Mouse (Mus musculus): ENCODE results near the gene St6gal1.

Gene St6gal1

DNA sequence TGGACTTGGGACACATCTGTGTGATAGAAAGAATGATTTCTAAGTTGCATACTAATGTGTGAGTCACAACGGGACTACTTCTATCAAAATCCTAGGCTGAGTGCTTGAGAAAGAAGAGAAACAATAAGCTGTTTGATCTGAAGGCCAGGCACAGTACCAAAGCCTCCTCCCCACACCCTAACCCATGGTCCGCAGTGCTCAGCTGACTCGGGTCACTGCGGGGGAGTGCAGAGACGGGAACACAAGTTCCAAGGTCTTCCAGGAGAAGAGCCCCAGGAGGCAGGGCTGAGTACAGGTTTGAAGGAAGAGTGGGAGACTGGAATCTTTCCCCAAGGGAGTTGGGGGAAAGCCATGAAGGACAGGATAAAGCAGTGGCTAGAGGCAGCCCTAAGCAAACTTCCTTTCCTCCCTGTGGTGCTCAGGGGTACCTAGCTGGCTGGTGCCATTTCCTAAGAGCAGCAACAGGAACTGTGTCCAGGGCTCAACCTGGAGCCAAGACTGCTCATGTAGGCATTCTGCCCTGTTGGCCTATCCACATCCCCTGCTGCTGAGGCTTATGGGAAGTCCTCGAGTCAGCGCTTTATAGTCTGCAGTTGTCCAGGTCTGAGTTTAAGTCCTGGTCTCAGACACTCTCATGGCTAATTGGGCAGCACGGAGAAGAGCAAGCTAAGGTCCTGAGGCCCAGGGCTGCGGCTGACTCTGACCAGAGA lies 48.1 kb downstream of the St6gal1 start:
- no peak for DNase-seq (ENCODE audit: low spot score in 2 of 2)

DNA sequence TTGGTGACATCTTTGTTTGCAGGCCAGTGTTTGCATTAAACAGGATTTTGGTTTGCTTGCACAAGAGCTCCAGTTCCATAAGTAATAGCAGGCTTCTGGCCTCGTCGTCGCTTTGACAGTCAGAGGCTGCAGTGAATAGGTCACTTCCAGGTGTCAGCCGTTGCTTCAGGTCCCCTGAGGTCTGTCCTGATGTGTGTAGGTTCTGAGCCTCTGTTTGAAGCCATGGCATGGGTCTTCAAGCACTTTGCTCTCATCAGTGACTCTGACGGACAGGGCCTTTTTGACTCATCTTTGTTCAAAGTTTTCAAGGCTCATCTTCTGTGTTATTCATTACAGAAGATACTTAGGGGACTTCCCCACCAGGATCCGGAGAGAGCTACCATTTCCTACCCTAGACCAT lies 49.5 kb downstream of the St6gal1 start:
- DNase-seq (ENCODE audit: low spot score in 2 of 2), result no peak

DNA sequence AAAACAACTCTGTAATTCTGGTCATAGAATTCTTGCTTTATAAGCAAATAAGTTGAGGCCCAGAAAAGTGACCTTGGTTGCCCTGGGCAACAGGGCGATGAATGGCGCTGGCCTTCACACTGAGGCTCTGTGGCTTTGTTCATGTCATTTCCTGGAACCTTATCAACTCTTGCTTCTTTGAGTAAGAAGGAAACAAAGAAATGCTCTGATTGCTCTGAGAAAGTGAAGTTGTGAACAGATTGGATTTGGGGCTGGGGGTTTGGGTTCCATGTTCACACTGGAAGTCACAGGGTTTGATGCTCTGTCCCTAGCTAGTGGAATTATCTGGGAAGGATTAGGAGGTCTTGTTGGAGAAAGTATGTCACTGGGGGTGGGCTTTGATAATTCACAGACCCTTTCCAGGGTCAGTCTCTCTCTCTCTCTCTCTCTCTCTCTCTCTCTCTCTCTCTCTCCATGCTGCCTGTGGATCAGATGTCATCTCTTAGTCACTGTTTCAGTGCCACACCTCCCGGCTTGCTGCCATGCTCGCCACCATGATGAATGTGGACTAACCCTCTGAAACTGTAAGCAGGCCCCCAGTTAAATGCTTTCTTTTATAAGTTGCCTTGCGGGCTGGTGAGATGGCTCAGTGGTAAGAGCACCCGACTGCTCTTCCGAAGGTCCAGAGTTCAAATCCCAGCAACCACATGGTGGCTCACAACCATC lies 50.2 kb downstream of the St6gal1 start:
- DNase-seq (ENCODE audit: low spot score in 2 of 2), result no peak

DNA sequence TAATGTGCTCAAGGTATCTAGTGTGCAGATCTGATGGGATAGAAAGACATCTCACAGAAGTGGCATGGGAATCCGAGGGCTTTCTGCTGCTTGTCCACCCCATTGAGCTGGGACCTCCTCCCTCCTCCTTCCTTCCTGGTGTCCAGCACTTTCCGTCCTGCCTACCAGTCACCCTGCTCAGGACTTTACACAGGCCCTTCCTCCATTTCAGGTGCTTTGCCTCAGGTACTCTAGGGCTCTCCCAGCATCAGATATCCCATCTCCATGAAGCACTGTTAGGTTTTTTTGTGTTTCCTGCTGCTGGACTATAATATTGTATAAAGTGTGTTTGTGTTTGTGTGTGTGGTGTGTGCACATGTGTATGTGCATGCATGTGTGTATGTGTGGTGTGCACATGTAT lies 51.1 kb downstream of the St6gal1 start:
- no peak for DNase-seq (ENCODE audit: low spot score in 2 of 2)

DNA sequence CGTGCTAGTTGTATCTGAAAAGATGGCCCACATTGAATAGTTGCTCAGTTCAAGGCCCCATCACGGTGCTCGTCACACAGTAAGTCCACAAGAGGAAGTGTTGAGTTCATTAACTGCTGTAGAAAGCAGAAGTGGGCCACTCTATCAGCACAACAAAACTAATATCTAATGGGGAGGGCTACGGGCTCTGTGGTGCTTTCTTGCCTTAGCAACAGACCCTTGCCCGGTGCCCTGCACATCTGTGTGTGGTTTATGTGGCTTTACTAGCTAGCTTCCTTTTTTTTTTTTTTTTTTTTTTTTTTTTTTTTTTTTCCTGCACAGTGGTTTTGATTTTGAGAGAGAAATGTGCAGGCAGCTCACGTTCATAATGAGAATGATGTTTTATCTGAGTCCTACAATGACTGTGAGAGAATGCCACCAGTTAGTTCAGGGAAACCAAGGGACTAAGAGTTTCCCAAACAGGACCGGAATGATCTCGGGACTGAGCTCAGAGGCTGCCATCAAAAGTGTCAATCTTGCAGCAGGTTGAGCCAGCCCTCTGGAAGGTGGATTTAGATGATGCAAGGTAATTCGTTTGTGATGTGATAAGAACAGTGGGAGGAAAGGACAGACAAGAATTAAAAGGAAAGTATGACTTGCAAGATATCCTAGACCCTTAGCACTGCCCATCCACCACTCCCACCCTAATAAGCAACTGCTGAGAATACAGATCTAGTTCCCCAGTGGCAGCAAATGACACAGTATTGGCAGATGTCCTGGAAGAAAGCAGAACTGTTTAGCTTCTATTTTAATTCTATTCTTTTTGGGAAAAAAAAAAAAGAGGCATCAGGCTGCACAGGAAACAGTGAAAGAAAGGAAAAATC lies 55.6 kb downstream of the St6gal1 start:
- DNase-seq (ENCODE audit: low spot score in 2 of 2), result peak in 1 of 2 experiments; percentile 70

DNA sequence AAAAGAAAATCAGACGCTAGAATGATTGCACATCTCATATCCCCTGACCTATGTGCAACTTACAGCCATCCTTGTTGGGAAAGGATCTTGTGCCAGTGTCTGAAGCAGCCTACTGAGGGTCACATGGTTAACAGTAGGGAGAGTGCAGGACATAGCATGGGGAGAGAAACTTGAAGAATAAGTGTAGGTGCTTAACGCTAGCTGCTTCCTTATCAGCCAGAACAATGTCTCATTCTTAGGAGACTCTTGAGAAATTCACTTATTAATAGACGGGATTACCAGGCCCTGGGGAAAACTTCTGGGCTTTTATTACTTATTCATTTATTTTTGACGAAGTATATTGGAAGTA lies 56.2 kb downstream of the St6gal1 start:
- no peak for DNase-seq (ENCODE audit: low spot score in 2 of 2)

DNA sequence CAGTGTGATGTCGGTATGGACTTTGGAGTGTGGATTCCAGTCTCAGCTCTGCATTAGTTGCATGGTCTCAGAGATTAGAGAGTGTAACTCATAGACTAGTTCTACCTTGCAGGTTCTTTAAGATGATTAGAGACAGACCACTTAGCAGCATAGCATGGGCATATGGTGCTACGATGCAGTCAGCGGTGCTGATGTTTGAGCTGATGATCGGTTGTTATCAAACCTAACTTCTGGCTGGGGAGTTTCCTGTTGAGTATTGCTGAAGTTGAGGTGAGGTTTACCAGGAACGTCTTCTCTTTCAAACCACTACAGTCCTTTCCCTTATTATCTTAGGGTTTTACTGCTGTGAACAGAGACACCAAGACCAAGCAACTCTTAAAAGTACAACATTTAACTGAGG lies 57.7 kb downstream of the St6gal1 start:
- no peak for DNase-seq (ENCODE audit: low spot score in 2 of 2)

DNA sequence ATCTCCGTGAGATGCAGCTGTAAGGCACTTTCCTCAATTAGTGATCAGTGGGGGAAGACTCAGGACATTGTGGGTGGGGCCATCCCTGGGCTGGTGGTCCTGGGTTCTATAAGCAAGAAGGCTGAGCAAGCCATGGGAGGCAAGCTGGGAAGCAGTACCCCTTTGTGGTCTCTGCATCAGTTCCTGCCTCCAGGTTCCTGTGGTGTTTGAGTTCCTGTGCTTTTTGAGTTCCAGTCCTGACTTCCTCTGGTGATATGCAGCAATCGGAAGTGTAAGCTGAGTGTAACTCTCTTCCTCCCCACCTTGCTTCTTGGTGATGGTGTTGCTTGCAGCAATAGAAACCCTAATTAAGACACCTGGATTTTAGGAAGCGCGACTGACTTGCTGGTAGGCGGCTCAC lies 58.4 kb downstream of the St6gal1 start:
- no peak for DNase-seq (ENCODE audit: low spot score in 2 of 2)

DNA sequence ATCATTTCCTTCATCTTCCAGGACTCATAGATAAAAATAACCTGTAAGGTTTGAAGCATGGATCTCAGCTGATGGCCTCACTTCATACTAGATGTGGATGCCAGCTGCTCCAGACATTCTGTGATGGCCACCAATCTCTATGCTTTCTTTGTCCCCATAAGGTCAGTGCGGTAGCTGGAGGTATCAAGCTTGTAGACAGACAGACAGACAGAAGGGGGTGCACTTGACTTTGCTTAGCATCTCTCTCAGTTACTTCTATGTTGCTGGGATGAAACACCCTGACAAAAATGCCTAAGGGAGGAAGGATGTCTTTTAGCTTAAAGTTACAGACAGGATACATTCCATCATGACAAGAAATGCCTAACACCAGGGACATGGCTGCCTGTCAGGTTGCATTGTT lies 59.1 kb downstream of the St6gal1 start:
- no peak for DNase-seq (ENCODE audit: low spot score in 2 of 2)

DNA sequence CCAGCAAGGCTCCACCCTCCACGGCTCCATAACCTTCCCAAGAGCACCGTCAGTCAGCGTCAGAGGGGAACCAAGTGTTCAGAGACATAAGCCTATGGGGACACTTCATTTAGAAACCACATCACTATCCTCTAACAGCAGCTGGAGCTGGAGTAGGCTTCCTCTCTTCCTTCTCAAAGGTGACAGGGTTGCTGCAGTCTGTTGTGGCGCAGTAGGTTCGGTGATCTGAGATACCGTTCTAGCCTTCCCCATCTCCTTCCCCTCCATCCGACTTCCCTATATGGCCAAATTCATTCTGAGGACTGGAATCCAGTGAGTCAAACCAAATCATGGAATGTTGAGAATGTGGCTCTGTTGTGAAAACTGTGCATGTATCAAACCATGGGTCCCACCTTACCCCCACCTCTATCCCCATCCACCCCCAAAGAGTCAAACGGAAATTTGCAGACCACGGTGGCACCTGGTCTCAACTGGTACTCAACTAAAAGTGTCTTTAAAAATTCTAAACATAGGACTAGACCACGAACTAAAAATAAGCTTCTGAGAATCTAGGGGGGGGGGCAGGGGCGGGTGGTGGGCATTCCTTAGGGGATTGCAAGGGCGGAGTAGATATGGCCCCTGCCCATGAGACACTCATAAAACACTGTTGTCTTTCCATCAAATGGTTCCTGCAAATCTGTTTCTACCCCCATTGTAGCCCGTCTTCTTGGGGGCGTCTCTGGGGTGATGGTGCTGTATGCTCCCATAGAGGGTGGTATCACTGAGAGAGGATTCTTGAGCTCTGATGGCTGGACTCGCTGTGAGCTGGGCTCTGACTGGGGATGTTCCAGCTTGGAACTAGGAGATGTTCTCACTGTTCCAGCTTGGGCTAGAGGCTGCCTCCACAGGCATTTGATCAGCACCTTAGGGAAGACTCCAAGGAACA lies 60.2 kb downstream of the St6gal1 start:
- DNase-seq (ENCODE audit: low spot score in 2 of 2), result no peak

DNA sequence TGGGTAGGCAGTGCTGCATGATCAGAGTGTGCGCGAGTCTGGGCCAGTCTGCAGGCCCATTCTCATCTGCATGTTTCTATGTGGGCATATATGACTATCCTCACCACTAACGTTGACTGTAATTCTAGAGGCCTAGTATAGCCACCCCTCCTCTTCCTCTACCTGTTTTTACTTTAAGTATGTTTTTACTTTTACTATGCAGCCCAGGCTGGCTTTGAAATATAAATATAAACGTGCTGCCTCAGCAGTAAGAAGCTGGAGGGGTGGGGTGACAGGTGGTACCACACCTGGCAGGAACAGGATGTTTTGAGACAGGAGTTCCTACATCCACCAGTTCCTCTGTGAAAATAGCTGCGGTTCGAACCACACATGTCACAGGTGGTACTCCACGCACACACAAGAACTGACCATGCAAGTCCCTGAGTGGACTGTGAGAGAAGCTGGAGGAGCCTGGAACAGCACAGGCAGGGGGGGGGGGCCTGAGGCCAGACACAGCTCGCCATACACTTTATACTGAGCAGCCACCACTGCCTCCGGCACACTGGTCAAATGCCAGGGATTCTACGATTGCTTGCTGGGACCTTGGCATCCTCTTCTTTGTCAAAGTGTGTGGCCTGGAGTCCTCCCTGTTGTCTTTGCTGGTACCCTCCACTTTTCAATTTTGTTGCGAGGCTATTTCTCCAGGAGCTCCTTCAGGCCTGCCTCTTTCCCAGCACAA lies 62.0 kb downstream of the St6gal1 start:
- no peak for DNase-seq (ENCODE audit: low spot score in 2 of 2)

DNA sequence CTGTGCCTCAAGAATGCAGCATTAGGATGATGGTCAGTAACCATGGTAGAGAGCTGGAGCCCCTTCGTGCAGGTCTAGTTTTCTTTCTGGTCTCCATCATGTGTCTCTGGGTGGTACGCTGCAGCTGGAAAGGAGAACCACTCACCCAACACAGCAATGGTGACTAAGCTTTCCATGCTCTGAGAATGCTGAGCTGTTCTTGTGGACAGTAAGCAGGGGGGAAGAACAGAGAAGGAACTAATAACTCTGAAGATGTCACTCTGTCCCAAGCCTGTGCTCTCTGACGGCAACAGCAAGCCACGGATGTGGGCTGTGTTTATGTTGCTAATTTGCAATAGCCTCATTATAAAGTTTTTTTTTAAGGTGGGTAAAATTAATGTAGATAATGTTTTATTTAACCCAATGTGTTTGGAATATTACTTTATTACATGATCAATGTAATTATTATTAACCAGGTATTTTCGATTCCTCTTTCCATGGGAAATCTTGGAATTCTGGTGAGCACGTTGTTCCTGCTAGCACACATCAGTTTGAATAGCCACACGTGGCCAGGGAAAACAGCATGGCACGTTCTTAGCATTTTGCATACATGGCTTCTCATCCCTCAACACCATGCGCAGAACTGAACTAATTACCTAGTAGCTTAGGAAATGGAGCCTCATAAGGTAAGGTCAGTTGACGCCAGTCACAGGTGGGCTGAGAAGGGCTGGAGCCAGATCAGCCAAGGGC lies 62.9 kb downstream of the St6gal1 start:
- peak in 1 of 2 experiments; percentile 58 for DNase-seq (ENCODE audit: low spot score in 2 of 2)

DNA sequence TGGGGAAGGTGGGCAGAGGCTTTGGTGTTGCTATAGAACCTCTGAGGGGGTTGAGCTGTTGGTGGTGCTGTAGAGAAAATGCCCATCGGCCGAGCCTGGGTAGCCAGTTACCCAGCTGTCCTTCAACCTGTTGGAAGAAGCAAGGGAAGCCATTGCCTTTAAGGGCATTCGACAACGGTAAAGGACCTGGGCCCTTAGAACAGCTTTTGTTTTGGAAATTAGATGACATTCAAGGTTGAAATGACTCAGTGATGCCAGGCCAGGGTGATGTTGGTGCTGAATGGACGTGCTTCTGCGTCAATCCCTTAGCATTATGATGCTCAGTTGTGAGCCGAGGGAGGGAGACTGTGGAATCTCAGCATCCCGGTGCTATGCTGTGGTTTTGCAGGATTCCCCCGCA lies 63.6 kb downstream of the St6gal1 start:
- DNase-seq (ENCODE audit: low spot score in 2 of 2), result no peak

DNA sequence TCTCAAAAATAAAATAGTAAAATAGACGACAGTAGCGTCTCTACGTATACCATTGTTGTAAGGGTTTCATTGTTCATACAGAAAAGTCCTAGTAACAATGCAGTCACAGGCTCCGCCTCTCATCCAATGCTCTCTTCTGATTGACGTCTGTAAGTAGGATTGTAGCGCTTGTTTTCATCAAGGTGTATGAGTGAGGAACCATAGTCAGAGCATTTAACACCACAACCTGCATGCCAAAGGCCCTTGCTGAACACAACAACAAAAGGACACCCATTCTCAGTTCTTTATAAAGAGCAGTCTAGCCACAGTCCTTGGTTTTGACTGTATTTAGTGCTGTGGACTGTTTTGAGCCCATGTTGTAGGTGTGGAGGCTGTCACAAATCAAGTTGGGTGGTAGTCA lies 64.9 kb downstream of the St6gal1 start:
- no peak for DNase-seq (ENCODE audit: low spot score in 2 of 2)

DNA sequence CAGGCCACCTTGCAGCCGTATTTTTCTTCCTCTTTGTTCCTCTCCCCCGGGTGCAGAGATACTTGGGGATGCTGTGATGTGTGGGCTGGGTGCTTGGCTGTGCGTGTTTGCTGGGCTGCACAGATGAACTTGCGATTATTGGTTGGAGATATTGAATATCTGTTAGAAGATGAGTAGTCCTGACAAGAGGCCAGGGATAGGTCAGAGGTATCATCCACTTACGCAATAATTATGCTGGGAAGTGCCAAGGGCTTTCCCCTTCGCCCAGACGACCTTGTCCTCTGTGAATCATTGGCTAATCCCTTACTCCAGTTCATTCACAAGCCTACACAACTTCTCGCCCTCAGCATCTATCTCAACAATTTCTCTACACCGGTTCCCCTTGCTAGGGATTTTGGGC lies 65.6 kb downstream of the St6gal1 start:
- no peak for DNase-seq (ENCODE audit: low spot score in 2 of 2)

DNA sequence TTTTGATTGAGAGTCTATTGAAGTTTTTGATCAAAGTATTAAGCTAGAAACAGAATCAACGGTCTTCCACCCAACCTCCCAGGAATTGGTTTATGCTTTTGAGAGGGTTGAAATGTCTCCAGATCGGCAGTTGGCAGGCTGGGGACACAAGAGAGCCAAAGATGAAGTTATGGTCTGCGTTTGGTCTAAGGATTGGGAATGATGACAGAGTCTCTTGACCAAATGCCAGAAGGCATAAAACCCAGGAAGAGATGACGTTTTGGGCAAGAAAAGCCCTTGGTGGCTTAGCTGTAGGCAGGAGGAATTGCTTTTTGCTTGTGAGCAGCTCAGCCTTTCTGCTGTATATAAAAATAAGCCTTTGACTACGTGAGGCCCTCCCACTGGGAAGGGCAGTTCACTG lies 67.0 kb downstream of the St6gal1 start:
- DNase-seq (ENCODE audit: low spot score in 2 of 2), result peak; percentile 49 to 75

DNA sequence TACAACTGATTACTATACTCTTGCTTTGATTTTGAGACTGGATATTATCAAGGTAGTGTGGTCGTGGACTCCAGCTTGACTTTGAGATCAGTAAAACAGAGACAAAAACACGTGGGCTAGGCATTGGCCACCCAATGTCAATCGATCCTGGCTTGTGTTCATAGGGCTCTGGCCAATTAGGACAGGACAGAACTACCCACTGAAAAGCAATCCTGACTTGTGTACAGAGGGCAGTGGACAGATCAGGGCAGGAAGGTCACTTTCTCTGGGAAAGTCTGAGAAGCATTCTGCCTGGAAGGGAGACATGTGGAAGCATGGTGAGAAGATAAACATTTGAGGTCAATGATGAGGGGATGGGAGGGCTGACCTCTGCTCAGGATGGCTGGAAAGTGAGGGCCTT lies 69.7 kb downstream of the St6gal1 start:
- no peak for DNase-seq (ENCODE audit: low spot score in 2 of 2)

DNA sequence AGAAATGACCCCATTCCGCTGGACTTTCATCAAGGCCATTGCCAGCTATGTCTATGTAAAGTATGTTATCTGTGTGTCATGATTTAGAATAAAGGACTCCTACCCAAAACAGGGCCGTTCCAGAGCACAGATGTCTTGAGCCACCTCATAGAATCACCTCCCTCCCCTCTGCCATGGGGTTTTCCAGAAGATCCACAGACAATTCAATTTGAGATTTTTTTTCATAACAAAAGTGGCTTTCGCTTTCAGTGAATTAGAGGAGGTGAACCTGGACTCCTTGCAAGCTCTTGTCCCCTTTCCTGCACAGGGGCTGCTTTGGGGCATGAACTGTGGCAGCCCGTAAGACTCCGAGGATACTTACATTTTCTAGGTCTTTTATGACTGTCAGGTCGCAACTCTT lies 70.2 kb downstream of the St6gal1 start:
- no peak for DNase-seq (ENCODE audit: low spot score in 2 of 2)

DNA sequence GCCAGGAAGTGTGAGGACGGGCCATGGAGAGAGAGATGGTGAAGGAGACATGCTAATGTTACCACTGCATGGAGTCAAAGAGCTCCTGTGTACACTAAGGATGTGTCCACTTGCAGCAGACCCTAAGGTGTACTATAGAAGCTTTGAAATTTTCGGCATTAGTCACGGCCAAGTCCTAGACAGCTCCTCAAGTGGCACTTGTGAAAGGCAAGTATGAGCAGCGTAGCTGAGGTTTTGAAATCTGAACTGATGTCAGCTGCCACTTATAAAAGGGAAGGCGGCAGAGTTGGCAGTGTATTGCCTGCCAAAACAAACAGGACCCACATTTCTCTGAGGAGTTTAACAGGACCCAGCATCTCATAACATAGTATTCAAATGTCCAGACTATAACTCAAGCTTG lies 71.2 kb downstream of the St6gal1 start:
- DNase-seq (ENCODE audit: low spot score in 2 of 2), result no peak

DNA sequence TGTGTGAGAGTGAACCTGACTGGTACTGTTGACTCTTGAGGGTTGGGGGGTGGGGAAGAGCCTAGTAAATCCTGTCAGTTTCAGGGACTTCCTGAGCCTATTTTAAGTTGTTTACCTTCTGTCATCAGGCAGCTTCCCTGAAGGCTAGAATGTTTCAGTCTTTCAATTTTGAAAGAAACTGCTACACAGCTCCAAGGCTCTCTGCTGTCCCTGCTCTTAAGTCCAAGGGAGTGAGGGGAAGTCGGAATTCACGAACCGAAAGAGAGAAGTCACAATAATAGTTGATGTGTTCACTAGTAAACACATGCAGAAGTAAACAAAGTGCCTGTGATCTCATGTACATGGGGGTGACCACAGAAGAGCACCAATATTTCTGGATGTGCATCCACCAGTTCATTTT lies 72.2 kb downstream of the St6gal1 start:
- no peak for DNase-seq (ENCODE audit: low spot score in 2 of 2)

Measured in heart, adult 9 months (tissue).